Mouse (Mus musculus): ENCODE data around the gene Cenpa. TPM values are rescaled to one million over a fixed set of nuclear protein-coding genes. Genes with fewer than 3 reads are reported as not detected.
A peak's percentile ranks its signal among the peaks of the same experiment; 100 is the strongest.

The Cenpa gene
- polyA plus RNA-seq, 1 experiment from 2014 or later, result 175 TPM

DNA sequence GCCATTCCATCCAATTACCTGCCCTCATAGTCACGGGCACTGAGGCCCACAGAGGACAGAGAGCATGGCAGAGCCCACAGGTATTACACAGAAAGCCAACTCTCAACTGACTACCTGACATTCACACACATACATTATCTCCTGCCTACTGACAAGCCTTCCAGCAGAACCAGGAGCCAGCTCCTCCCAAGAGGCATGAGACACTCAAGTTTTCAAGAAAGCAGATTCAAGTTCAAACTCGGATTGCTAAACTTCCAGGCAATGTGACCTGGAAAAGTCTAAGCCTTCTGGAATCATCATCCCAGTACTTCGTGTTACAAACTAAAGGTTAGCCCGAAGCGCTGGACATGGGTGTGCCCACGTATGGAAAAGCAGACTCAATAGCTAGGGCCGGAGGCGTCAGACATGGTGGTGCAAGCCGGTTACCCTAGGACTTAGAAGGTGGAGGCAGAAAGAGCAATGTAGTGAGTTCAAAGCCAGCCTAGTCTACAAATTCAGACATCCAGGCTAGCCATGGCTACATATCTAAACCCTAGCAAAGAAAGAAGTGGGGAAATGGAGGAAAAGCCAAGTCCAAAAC is 45.3 kb upstream of the Cenpa start:
- H3K4me1 ChIP-seq (replicated peaks; ENCODE audit: insufficient read depth, low read length), result peaks cover 12% of the 10 kb centered on the region; the same call in 1 of the 2 replicates
- no peak overlapping the region for H3K9ac ChIP-seq (ENCODE audit: low read depth, low read length)
- no peak overlapping the region for H3K4me3 ChIP-seq (replicated peaks; ENCODE audit: low read depth, low read length)
- no peak for DNase-seq (ENCODE audit: low spot score)
- peaks cover 17% of the 10 kb centered on the region for H3K27me3 ChIP-seq (ENCODE audit: insufficient read depth, low read length)
- 92% methylated on average over 9 of the region's 9 CpGs for WGBS
- no peaks in the 10 kb centered on the region for H3K36me3 ChIP-seq (ENCODE audit: insufficient read depth, low read length)
- H3K9me3 ChIP-seq (replicated peaks; ENCODE audit: low read length), result no peaks in the 10 kb centered on the region
- TF ChIP-seq CTCF (IDR thresholded peaks at IDR 0.05; ENCODE audit: low read depth), result no peak
- ATAC-seq (replicated peaks; ENCODE audit: low FRiP score, low read depth), result no peak
- H3K27ac ChIP-seq, result no peak overlapping the region
- no peak overlapping the region for H3K4me2 ChIP-seq (ENCODE audit: low read length)

DNA sequence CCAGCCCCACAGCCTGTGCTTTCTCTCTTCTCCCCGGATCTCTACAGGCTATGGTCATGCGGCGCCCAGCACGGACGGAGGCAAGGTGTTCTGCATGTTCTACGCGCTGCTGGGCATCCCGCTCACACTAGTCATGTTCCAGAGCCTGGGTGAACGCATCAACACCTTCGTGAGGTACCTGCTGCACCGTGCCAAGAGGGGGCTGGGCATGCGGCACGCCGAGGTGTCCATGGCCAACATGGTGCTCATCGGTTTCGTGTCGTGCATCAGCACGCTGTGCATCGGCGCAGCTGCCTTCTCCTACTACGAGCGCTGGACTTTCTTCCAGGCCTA is 44.8 kb upstream of the Cenpa start:
- H3K4me3 ChIP-seq (replicated peaks; ENCODE audit: low read depth, low read length), result peak overlapping the region; percentile 29; the same call in 1 of the 2 replicates
- H3K36me3 ChIP-seq (ENCODE audit: insufficient read depth, low read length), result no peaks in the 10 kb centered on the region
- WGBS, result 57% methylated on average over 22 of the region's 22 CpGs
- peaks cover 12% of the 10 kb centered on the region; the same call in 1 of the 2 replicates for H3K4me1 ChIP-seq (replicated peaks; ENCODE audit: insufficient read depth, low read length)
- no peak overlapping the region for H3K27ac ChIP-seq
- 0 out of 2 replicates have a peak overlapping the region, but pooled peaks have one; percentile 28 for H3K9ac ChIP-seq (ENCODE audit: low read depth, low read length)
- H3K9me3 ChIP-seq (replicated peaks; ENCODE audit: low read length), result no peaks in the 10 kb centered on the region
- DNase-seq (ENCODE audit: low spot score) (no peak), ATAC-seq (replicated peaks; ENCODE audit: low FRiP score, low read depth) (no peak)
- peak overlapping the region; percentile 60 for H3K4me2 ChIP-seq (ENCODE audit: low read length)
- H3K27me3 ChIP-seq (ENCODE audit: insufficient read depth, low read length), result peaks cover 17% of the 10 kb centered on the region
- no peak for TF ChIP-seq CTCF (IDR thresholded peaks at IDR 0.05; ENCODE audit: low read depth)

DNA sequence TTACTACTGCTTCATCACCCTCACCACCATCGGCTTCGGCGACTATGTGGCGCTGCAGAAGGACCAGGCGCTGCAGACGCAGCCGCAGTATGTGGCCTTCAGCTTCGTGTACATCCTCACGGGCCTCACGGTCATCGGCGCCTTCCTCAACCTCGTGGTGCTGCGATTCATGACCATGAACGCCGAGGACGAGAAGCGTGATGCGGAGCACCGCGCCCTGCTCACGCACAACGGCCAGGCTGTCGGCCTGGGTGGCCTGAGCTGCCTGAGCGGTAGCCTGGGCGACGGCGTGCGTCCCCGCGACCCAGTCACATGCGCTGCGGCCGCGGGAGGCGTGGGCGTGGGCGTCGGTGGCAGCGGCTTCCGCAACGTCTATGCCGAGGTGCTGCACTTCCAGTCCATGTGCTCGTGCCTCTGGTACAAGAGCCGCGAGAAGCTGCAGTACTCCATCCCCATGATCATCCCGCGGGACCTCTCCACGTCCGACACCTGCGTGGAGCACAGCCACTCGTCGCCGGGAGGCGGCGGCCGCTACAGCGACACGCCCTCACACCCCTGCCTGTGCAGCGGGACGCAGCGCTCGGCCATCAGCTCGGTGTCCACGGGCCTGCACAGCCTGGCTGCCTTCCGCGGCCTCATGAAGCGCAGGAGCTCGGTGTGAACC is 44.3 kb upstream of the Cenpa start:
- DNase-seq (ENCODE audit: low spot score) (no peak), ATAC-seq (replicated peaks; ENCODE audit: low FRiP score, low read depth) (no peak; the same call in 1 of the 2 replicates)
- 4% methylated on average over 59 of the region's 69 CpGs for WGBS
- peak overlapping the region; percentile 28; the same call in 1 of the 2 replicates for H3K9ac ChIP-seq (ENCODE audit: low read depth, low read length)
- TF ChIP-seq CTCF (IDR thresholded peaks at IDR 0.05; ENCODE audit: low read depth), result no peak
- peaks cover 17% of the 10 kb centered on the region for H3K27me3 ChIP-seq (ENCODE audit: insufficient read depth, low read length)
- no peaks in the 10 kb centered on the region for H3K9me3 ChIP-seq (replicated peaks; ENCODE audit: low read length)
- no peaks in the 10 kb centered on the region for H3K36me3 ChIP-seq (ENCODE audit: insufficient read depth, low read length)
- no peak overlapping the region for H3K27ac ChIP-seq
- peak overlapping the region; percentile 60 for H3K4me2 ChIP-seq (ENCODE audit: low read length)
- H3K4me1 ChIP-seq (replicated peaks; ENCODE audit: insufficient read depth, low read length), result peaks cover 12% of the 10 kb centered on the region; the same call in 1 of the 2 replicates
- peak overlapping the region; percentile 29 for H3K4me3 ChIP-seq (replicated peaks; ENCODE audit: low read depth, low read length)

DNA sequence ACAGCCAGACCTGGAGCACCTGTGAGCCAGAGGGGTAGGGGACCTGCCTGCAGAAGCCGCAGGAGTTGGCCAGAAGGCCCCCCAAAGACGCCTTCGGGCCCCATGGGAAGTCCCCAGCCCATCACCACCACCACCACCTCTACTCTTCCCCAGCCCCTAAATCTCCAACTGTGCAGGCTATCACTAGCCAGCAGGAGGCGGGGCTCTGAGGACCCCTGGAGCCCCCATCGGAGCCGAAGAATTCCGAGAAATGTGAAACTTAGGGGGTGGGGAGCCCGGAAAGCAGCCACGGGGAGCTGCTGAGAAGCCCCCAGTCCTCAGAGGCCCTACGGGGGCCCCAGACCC is 43.8 kb upstream of the Cenpa start:
- DNase-seq (ENCODE audit: low spot score) (peak; percentile 50), ATAC-seq (replicated peaks; ENCODE audit: low FRiP score, low read depth) (no peak; the same call in 1 of the 2 replicates)
- H3K9me3 ChIP-seq (replicated peaks; ENCODE audit: low read length), result no peaks in the 10 kb centered on the region
- peaks cover 12% of the 10 kb centered on the region; the same call in 1 of the 2 replicates for H3K4me1 ChIP-seq (replicated peaks; ENCODE audit: insufficient read depth, low read length)
- H3K9ac ChIP-seq (ENCODE audit: low read depth, low read length), result peak overlapping the region; percentile 28; the same call in 1 of the 2 replicates
- peak overlapping the region; percentile 29 for H3K4me3 ChIP-seq (replicated peaks; ENCODE audit: low read depth, low read length)
- TF ChIP-seq CTCF (IDR thresholded peaks at IDR 0.05; ENCODE audit: low read depth), result peak; percentile 15; the same call in 1 of the 2 replicates
- no peaks in the 10 kb centered on the region for H3K36me3 ChIP-seq (ENCODE audit: insufficient read depth, low read length)
- H3K27me3 ChIP-seq (ENCODE audit: insufficient read depth, low read length), result peaks cover 17% of the 10 kb centered on the region
- H3K27ac ChIP-seq, result no peak overlapping the region
- 0% methylated on average over 10 of the region's 10 CpGs for WGBS
- peak overlapping the region; percentile 60 for H3K4me2 ChIP-seq (ENCODE audit: low read length)

DNA sequence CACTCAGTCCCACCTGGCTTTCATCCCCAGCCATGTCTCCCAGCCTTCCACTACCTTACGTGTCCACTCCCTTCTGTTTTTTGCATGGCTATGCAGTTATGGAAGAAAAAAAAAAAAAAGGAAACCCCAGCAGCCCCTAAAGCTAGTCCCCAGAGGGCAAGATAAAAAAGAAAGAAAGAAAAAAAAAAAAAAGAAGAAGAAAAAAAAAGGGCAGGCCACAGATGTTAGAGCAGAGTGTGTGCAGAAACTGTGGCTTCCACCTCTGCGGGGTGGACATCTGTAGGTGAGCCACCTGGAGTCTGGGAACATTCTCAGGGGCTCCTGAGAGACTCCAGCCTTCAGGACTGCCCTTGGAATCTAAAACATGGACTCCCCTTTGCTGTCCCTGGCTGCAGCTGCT is 43.2 kb upstream of the Cenpa start:
- H3K4me2 ChIP-seq (ENCODE audit: low read length), result peak overlapping the region; percentile 60
- H3K9me3 ChIP-seq (replicated peaks; ENCODE audit: low read length), result no peaks in the 10 kb centered on the region
- TF ChIP-seq CTCF (IDR thresholded peaks at IDR 0.05; ENCODE audit: low read depth), result no peak
- no peak overlapping the region for H3K27ac ChIP-seq
- H3K27me3 ChIP-seq (ENCODE audit: insufficient read depth, low read length), result peaks cover 17% of the 10 kb centered on the region
- ATAC-seq (replicated peaks; ENCODE audit: low FRiP score, low read depth), result no peak
- WGBS, result 59% methylated on average over 2 of the region's 2 CpGs
- peaks cover 12% of the 10 kb centered on the region; the same call in 1 of the 2 replicates for H3K4me1 ChIP-seq (replicated peaks; ENCODE audit: insufficient read depth, low read length)
- H3K4me3 ChIP-seq (replicated peaks; ENCODE audit: low read depth, low read length), result no peak overlapping the region
- no peak overlapping the region for H3K9ac ChIP-seq (ENCODE audit: low read depth, low read length)
- DNase-seq (ENCODE audit: low spot score), result no peak
- no peaks in the 10 kb centered on the region for H3K36me3 ChIP-seq (ENCODE audit: insufficient read depth, low read length)

DNA sequence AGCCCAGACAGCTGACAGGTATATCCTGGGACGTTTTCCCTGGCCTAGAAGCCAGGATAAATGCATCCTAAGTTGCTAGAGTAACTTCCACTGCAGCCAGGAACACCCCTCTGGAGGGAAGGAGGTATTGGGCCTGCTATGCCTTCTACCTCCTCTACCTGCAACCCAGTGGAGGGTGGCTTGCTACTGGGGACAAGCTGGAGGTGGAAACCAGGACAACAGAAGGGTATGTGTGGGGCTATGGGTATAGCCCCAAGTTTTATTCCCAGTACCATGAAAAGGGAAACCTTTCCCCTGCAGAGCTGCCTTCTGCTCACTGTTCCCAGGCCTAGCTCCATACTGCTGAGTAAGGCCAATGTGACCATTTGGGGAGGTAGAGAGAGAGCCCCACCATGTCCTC is 42.3 kb upstream of the Cenpa start:
- H3K36me3 ChIP-seq (ENCODE audit: insufficient read depth, low read length), result no peaks in the 10 kb centered on the region
- peaks cover 17% of the 10 kb centered on the region for H3K27me3 ChIP-seq (ENCODE audit: insufficient read depth, low read length)
- H3K27ac ChIP-seq, result no peak overlapping the region
- no peak overlapping the region for H3K9ac ChIP-seq (ENCODE audit: low read depth, low read length)
- H3K9me3 ChIP-seq (replicated peaks; ENCODE audit: low read length), result no peaks in the 10 kb centered on the region
- TF ChIP-seq CTCF (IDR thresholded peaks at IDR 0.05; ENCODE audit: low read depth), result no peak
- H3K4me3 ChIP-seq (replicated peaks; ENCODE audit: low read depth, low read length), result no peak overlapping the region
- peaks cover 12% of the 10 kb centered on the region; the same call in 1 of the 2 replicates for H3K4me1 ChIP-seq (replicated peaks; ENCODE audit: insufficient read depth, low read length)
- WGBS, result 52% methylated on average over 1 of the region's 1 CpGs
- ATAC-seq (replicated peaks; ENCODE audit: low FRiP score, low read depth) (no peak), DNase-seq (ENCODE audit: low spot score) (no peak)
- no peak overlapping the region for H3K4me2 ChIP-seq (ENCODE audit: low read length)

Data from kidney, postnatal 0 days (tissue).